Mouse (Mus musculus) gastrocnemius, postnatal 4 days (tissue): ENCODE results near the gene Zmym5. TPM values are rescaled to one million over a fixed set of nuclear protein-coding genes. Genes with fewer than 3 reads are reported as not detected.
"Not testable (repeated sequence)": the region's sequence is repeated elsewhere in the genome, so short reads cannot be mapped to it uniquely, and the experiment has no call there.

Source experiments
- DNase-seq, 2 experiments: peaks; one replicate each; pipeline ENCODE4 v3.0.0; 2021 to 2022; ENCODE audit warnings: low spot score in 2 of 2, mixed read lengths in 2 of 2
- long read RNA-seq, 2 experiments: library from polyadenylated mRNA; stranded (forward); transcript quantifications; one replicate each; pipeline ENCODE4 v2.0.0; 2021
- total RNA-seq, 2 experiments: library from RNA; stranded (reverse); gene quantifications; 2 replicates each; pipeline ENCODE4 v1.2.3; 2021

Zmym5 gene
- 10 to 100 TPM; 24.5 to 27.5 TPM for total RNA-seq
- long read RNA-seq, experiment 1, full-length matches to known transcripts = 1 of 12 reads
- long read RNA-seq, experiment 1, partial matches to known transcripts = 2 of 12 reads
- long read RNA-seq, experiment 1, other reads (novel, unspliced or antisense) = 9 of 12 reads
- long read RNA-seq, experiment 2, partial matches to known transcripts = 4 of 10 reads
- long read RNA-seq, experiment 2, other reads (novel, unspliced or antisense) = 6 of 10 reads

GRCm38 (mm10) chr14:56811701-56812339 is at the start of gene Zmym5:
Gene Zmym5, minus strand, starts transcription at chr14:56811716.
- peak; percentile 76 to 86 for DNase-seq

- peak in 1 of 2 experiments; percentile 14 for DNase-seq
Measured at GRCm38 (mm10) chr14:56849681-56850080, 38.2 kb upstream of the Zmym5 start.

- no peak for DNase-seq
Measured at GRCm38 (mm10) chr14:56848322-56848721, 36.8 kb upstream of the Zmym5 start.

- no peak for DNase-seq
Measured at GRCm38 (mm10) chr14:56844507-56844906, 33.0 kb upstream of the Zmym5 start.

GRCm38 (mm10) chr14:56844033-56844432 is 32.5 kb upstream of the Zmym5 start:
- no peak for DNase-seq

GRCm38 (mm10) chr14:56834576-56834975 is 23.1 kb upstream of the Zmym5 start:
- DNase-seq = not testable (repeated sequence)

- DNase-seq = not testable (repeated sequence)
Measured at GRCm38 (mm10) chr14:56833211-56833610, 21.7 kb upstream of the Zmym5 start.

- DNase-seq = no peak
Measured at GRCm38 (mm10) chr14:56832563-56833113, 21.1 kb upstream of the Zmym5 start.

- DNase-seq = no peak
Measured at GRCm38 (mm10) chr14:56832147-56832546, 20.6 kb upstream of the Zmym5 start.

GRCm38 (mm10) chr14:56830491-56831045 is 19.1 kb upstream of the Zmym5 start:
- no peak for DNase-seq

- no peak for DNase-seq
Measured at GRCm38 (mm10) chr14:56824562-56824961, 13.0 kb upstream of the Zmym5 start.

GRCm38 (mm10) chr14:56817616-56818015 is 6.1 kb upstream of the Zmym5 start:
- DNase-seq = no peak

GRCm38 (mm10) chr14:56817131-56817530 is 5.6 kb upstream of the Zmym5 start:
- no peak for DNase-seq

- no peak for DNase-seq
Measured at GRCm38 (mm10) chr14:56816541-56816940, 5.0 kb upstream of the Zmym5 start.

- peak; percentile 37 to 76 for DNase-seq
Measured at GRCm38 (mm10) chr14:56812520-56813036, 1.1 kb upstream of the Zmym5 start.

- DNase-seq = peak; percentile 33 to 36
Measured at GRCm38 (mm10) chr14:56810781-56811690, 480 bp downstream of the Zmym5 start.

- DNase-seq = peak in 1 of 2 experiments; percentile 13
Measured at GRCm38 (mm10) chr14:56793243-56793642, 18.3 kb downstream of the Zmym5 start.

- no peak for DNase-seq
Measured at GRCm38 (mm10) chr14:56784575-56784974, 26.9 kb downstream of the Zmym5 start.

- DNase-seq = no peak
Measured at GRCm38 (mm10) chr14:56778933-56779300, 32.6 kb downstream of the Zmym5 start.

- peak; percentile 93 to 96 for DNase-seq
Measured at GRCm38 (mm10) chr14:56778200-56778932, 33.1 kb downstream of the Zmym5 start, which contains the start of gene Pspc1. Gene Pspc1, minus strand, starts transcription at chr14:56778316.
